Mouse (Mus musculus) heart, postnatal 4 days (tissue): ENCODE data around the gene Commd8. TPM values are rescaled to one million over a fixed set of nuclear protein-coding genes. Genes with fewer than 3 reads are reported as not detected.
"Not testable (repeated sequence)": the region's sequence is repeated elsewhere in the genome, so short reads cannot be mapped to it uniquely, and the experiment has no call there.

ENCODE experiments used
- DNase-seq: peaks from one replicate; pipeline ENCODE4 v3.0.0; 2021
- total RNA-seq, 2 experiments: library from RNA; stranded (reverse); gene quantifications; 2 replicates each; pipeline ENCODE4 v1.2.3; 2021

The Commd8 gene
- total RNA-seq, 2 experiments from 2014 or later: 43.2 to 46.3 TPM

DNA sequence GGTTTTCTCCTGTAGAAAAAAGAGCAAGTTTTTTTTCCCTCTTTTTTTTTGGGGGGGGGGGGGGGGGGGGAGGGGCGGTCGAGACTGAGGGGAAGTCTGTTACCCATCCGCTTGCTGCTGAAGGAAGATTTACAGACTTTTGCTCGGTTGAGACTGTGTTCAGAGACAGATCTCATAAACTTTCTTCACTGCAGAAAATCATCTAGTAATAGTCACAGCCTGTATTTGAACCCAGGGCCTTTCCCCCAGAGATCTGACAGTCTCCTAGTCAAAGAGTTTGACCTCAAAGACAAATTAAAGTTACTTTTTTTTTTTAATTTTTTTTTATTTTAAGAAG lies 264 bp upstream of the Commd8 start:
- no peak for DNase-seq

DNA sequence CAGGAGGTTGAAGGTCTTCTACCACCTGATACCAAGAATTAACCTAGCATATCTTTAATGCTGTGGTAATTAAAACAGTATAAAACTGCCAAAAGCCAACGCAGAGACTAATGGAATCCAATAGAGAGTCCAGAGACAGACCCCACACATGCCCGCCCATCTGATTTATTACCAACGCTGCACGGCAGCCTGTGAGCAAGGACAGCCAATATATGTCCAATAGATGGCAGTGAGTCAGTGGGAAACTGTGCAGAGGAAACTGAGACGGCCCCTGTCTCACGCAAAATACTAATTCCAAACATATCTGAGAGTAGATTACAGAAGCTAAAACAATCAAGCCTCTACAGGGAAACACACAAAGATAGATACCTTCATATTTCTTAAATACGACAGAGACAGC lies 3.6 kb downstream of the Commd8 start:
- no peak for DNase-seq

DNA sequence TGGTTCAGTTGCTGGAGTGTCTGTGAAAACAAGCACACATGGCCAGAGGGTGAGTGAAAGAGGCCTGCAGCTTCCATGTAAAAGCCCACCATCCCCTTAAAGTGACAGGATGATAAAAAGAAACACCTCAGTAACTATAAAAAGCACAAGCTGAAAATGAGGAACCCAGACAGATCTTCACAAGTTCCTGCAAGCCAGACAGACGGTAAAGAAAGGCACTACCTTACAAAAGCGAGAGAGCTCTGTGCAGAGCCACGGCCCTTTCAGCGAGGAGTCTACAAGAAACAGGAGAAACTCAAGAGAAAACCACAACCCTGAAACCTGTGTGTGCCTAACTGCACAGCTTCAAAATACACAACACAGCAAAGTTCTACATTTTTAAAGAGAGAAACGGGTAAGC lies 5.1 kb downstream of the Commd8 start:
- DNase-seq: no peak

DNA sequence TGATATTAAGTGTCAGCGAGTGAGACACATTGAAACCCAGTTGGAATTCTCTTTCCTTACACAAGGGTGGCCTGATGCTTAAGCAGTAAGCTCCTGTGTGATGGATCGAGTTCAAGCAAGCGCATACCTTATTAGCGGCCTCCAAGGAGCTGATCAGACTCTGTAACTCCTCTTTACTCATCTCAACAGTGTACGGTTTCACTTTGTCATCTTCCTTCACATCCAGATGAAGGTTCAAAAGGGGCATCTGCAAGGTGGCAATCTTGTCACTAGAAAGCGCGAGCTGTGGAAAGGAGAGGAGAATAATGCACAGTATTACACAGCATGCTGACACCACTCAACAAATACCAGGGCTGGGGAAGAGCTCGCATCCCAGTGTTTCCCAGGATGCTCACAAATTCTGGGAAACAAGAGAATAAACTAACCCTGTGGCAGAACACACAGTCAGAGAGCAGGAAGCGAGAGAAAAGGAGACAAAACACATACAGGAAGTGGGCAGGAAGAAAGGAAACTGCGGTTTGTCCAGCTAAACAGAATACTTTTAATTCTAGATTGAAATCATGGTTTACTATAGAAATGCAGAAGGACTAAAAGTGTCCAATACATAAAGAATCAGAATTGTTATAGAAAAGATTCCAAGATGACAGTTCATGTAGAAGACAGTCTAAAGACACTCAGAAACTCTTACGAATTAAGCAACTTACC lies 7.1 kb downstream of the Commd8 start:
- DNase-seq: no peak

DNA sequence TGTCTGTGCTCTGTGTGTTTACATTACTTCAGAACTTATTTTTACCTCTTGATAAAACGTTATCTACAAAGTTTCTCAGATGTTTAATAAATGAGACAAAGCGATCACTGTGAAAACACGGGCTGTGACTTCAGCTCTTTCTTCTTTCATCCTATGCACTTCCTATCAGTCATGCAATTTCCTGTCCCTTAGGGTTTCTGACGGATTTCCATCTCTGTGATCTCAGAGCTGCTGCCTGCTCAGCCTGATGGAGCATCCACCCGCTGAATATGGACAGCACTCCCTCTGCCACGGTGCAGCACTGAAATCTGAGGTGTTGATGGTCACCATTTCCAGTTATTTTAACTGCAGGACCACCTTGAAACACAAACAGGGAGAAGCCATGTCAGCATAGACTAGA lies 8.5 kb downstream of the Commd8 start:
- DNase-seq: no peak

DNA sequence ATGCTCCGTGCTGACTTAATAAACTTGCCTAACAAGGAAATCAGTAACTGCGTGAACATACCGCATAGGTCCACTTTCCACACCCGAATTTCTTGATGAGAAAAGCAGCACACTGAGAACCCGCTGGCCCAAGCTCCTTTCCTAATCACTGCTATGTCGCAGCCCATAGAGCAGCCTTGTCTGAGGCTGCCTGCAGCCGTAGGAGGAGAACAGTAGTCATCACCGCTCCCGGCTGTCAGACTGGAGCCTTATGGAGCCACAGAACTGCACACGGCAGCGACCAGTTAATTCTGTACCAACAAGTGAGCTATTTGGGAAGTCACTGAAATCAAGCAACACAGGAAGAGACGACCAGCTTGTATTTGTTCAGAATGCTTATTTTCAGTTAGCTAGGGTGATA lies 9.3 kb downstream of the Commd8 start:
- no peak for DNase-seq

DNA sequence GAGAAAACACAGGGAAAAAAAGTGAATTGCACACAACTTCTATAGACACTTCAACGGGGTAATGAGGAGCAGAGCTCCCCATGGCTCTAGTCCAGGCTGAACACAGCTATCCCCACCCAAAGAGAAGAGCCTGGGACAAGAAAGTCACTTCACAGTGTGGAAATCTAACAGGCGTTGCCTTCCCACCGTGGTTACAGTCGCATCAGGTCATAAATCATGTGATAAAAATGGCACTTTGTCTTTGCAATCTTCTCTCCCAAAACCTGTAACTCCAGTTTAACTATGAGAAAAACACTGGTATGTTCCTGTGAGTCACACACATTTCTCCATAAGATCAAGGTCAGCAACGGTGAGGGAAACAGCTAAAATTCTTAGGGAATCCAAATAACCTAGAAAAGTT lies 11.4 kb downstream of the Commd8 start:
- DNase-seq: no peak

DNA sequence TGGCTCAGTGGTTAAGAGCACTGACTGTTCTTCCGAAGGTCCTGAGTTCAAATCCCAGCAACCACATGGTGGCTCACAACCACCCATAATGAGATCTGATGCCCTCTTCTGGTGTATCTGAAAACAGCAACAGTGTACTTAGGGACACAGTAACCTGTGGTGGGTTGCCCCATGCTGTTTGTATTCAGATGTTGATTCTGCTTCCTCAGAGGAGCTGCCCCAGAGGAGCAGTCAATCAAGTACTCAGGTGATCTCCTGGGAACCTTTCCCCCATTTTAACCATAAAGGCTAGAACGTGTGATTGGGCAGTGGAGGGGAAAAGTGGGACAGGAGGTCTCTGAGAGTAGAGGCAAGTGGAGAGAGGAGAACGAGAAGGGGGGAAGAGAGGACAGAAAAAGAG lies 12.3 kb downstream of the Commd8 start:
- not testable (repeated sequence) for DNase-seq

DNA sequence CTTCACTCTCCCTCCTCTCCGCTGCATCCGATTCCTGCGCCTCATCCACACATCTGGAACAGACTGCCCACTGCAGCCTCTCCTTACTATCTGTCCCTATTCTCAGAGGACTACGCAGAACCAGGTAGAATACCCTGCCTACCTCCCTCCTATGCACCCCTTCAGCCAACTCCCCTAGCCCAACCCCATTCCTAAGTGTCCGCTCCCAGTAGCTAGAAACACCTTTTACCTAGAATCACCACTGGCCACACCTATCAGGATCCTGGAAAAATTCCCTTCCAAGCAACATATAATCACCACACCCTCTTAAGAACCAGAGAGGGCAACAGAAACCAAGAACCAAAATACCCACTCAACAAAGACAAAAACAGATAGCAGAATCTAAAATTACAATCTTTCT lies 17.1 kb downstream of the Commd8 start:
- no peak for DNase-seq

DNA sequence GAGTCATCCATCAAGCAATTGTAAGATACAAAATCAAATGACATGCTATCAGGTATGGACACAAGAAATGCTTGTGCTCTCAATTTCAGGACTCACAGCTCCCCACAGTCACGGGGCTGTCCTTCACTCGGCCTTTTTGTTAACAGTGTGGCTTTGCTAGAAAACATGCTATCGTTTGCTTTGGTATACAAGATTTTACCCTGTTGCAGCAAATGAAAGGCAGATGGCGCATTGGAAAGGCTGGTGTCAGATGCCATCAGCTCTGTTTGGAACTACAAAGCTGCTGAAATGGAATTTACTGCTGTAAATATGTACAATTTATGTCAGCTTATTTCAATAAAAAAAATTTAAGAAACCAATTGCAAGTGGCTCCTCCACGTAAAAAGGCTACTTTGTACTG lies 19.3 kb downstream of the Commd8 start:
- no peak for DNase-seq

DNA sequence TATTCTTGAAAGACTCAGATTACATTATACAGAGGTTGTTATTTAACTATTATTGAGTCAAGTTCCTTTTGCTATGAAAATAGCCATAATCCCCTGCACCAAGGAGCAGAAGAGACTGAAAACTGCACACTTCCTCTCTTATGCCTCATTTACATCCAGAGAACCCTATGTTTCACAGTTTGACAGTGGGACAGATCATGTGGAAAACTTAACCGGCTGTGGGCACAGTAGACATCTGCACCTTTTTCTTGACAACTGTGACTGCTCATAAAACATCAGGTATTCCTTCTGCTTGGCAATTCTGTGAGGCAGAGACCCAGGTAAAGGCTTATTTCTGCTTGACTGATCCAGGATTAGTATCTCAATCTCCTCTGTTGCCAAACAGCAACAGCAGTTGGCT lies 28.4 kb downstream of the Commd8 start:
- DNase-seq: no peak

DNA sequence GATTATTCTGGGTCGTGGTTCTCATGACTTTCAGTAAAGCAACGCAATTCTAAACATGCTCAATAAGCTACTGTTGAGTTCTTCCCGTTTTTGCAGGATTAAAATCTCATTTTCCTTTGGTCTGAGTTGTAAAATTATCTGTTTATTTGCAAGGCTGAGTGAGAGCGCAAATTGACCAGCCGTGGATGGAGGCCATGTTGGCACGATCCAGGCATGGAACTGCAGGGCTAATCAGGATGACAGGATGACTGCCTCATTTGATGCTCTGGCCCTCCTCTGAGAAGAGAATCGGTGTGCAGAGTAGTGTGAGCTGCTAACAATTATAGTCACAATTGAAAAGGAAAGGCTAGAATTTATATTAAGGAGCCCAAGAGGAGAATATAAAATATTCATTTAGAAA lies 29.7 kb downstream of the Commd8 start:
- DNase-seq: no peak

DNA sequence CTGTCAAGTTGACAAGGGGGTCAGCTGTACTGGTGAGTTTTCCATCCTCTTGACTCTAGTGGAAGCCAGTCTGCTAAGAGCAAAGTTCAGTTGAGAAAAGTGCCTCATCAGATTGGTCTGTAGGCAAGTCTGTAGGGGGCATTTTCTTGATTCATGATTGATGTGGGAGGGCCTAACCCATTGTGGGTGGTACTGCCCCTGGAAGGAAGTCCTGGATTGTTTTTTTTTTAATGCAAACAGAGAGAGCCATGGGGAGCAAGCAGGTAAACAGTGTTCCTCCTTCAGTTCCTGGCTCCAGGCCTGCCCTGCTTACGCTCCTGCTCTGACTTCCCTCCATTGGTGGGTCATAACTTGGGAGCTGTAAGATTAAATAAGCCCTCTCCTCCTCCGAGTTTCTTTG lies 34.1 kb downstream of the Commd8 start:
- no peak for DNase-seq

DNA sequence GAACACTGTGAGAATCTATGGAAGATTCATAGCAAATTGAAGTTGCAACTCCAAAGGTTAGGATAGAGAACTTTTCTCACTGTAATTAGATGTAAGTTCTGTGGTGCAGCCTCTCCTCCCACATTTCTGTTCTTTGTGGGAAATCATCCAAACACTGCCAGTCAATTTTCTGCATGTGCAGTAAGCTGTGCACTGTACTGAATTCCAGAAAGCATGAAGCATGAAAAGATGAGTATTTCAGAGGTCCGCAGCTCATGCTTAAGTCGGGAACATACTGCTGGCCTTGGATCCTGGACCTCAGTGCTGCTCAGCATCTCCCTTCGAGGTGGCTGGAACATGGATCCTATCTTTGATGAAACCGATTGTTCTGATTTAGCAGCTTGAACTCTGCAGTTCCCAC lies 41.3 kb downstream of the Commd8 start:
- DNase-seq: no peak

DNA sequence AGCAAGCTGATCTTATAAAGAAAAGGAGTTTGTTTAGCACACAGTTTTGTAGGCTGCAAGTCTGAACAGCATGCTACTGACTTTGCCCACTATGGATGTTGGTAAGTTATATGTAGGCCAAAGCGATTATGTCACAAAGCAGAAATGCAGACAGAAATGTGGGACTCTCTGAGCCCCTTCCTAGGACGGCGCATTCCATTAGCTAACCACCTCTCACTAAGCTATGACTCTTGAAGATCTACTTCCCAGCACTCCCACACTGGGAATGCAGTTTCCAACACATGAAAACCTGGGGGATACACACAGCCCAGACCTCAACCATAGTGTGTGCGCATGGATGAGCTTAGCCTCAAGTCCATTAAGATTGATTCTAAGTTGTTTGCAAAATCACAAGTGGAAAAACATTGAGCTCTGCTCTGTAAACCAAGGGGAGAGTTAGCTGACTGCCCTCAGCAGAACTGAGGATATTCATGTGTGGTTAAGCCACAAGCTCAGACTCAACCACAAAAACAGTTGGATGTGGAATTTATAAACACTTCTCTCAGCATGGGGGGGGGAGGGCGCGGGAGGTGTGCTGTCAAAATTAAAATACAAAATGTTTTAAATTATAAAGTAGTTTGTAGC lies 45.5 kb downstream of the Commd8 start:
- DNase-seq: no peak
